Mouse (Mus musculus): Measurements from ENCODE around the gene Adar. TPM values are rescaled to one million over a fixed set of nuclear protein-coding genes. Genes with fewer than 3 reads are reported as not detected.

Gene Adar
- 12.5 TPM for polyA plus RNA-seq (2012; fragmentation: generic; extraction: Trizol)

DNA sequence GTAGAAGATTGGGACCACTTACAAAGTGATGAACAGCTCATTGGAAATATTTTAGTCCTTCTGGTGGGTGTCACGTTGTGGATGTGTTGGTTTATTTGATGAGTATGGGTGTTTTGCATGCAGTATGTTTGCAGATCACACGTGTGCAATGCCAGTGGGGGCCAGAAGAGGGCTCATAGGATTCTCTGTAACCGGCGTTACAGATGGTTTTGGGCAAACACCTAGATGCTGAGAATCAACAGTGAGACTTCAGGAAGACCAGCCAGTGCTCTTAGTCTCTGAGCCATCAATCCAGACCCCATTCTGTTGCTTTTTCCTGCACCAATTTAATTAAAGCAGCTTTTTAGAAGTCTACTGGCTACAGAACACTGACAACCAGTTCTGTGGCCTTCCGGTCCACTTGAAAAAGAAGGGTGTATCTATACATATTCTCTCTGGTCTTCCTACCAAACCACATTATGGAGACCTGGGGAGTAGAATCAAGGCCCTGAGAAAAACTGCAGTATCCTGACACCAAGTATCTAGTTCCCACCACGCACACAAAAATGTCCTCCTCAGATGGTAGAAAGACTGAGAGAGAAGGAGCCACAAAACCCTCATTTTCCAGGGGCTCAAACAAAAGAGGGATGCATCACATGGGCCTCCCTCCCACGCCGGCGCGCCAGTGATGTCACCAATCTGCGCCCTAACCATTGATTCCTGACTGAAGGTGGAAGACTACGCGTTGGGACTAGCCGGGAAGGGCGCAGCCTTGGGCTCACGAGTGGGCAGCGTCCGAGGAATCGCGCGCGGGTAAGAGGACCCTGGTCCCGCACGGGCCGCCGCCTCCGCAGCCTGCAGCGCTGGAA, at the start of gene Adar:
TSS of gene Adar (plus strand) at position 664 of the 848 bp plus-strand sequence.
- peak; percentile 73 for TF ChIP-seq SRF (IDR thresholded peaks at IDR 0.05; ENCODE audit: control insufficient read depth, insufficient read length, low read depth)
- TF ChIP-seq MYOD1 (IDR thresholded peaks at IDR 0.05; ENCODE audit: control insufficient read depth in 1 of 3, insufficient read length in 2 of 3, low read depth in 2 of 3) = no peak
- no peak for TF ChIP-seq TCF3 (IDR thresholded peaks at IDR 0.05; ENCODE audit: insufficient read length, low read depth)
- peak; percentile 91 for TF ChIP-seq USF1 (IDR thresholded peaks at IDR 0.05; ENCODE audit: low read depth)
- peak; percentile 80 for TF ChIP-seq POLR2AphosphoS2 (IDR thresholded peaks at IDR 0.05; ENCODE audit: insufficient read length, low read depth)
- peak; percentile 65 for TF ChIP-seq POLR2A (IDR thresholded peaks at IDR 0.05; ENCODE audit: insufficient read length, low read depth)
- H3K4me3 ChIP-seq = peak within 1 kb of the TSS; percentile 56
- H3ac ChIP-seq (ENCODE audit: control insufficient read depth, insufficient read length) = peak within 1 kb of the TSS; percentile 54
- H3K79me2 ChIP-seq (ENCODE audit: control insufficient read depth, insufficient read depth) = peaks cover 33% of the 10 kb centered on the region
- H3K27me3 ChIP-seq (ENCODE audit: control insufficient read depth, insufficient read depth, insufficient read length) = peaks cover 10% of the 10 kb centered on the region
- peak within 1 kb of the TSS; percentile 83 for H3K4me2 ChIP-seq (ENCODE audit: low read depth)
- no peaks in the 10 kb centered on the region for H3K36me3 ChIP-seq (ENCODE audit: control insufficient read depth, insufficient read depth)

GRCm38 (mm10) chr3:89667131-89667530, 47.7 kb upstream of the Adar start:
- Histone ChIP-seq H3K79me2 (ENCODE audit: control insufficient read depth, insufficient read depth) (no peaks in the 10 kb centered on the region), H3K36me3 (ENCODE audit: control insufficient read depth, insufficient read depth) (no peaks in the 10 kb centered on the region), H3K27me3 (ENCODE audit: control insufficient read depth, insufficient read depth, insufficient read length) (peaks cover 12% of the 10 kb centered on the region), H3K4me2 (ENCODE audit: low read depth) (no peak overlapping the region), H3ac (ENCODE audit: control insufficient read depth, insufficient read length) (no peak overlapping the region), H3K4me3 (no peak overlapping the region)
- TF ChIP-seq POLR2AphosphoS2 (IDR thresholded peaks at IDR 0.05; ENCODE audit: insufficient read length, low read depth) (no peak), CEBPB (IDR thresholded peaks at IDR 0.05; ENCODE audit: insufficient read depth, poor library complexity, severe bottlenecking) (no peak), TCF12 (IDR thresholded peaks at IDR 0.05; ENCODE audit: insufficient read depth, poor library complexity, severe bottlenecking) (no peak), E2F4 (IDR thresholded peaks at IDR 0.05; ENCODE audit: insufficient read depth) (no peak), REST (IDR thresholded peaks at IDR 0.05; ENCODE audit: insufficient read depth, insufficient read length) (no peak), MAX (IDR thresholded peaks at IDR 0.05; ENCODE audit: low read depth) (no peak), MYOG (IDR thresholded peaks at IDR 0.05; ENCODE audit: control insufficient read depth in 1 of 3, insufficient read depth in 1 of 3, insufficient read length in 2 of 3, low read depth in 2 of 3) (peak in 1 of 3 experiments; percentile 45), TCF3 (IDR thresholded peaks at IDR 0.05; ENCODE audit: insufficient read length, low read depth) (no peak), USF1 (IDR thresholded peaks at IDR 0.05; ENCODE audit: low read depth) (no peak), POLR2A (IDR thresholded peaks at IDR 0.05; ENCODE audit: insufficient read length, low read depth) (peak; percentile 33), MYOD1 (IDR thresholded peaks at IDR 0.05; ENCODE audit: control insufficient read depth in 1 of 3, insufficient read length in 2 of 3, low read depth in 2 of 3) (peak in 1 of 3 experiments; percentile 38), SRF (IDR thresholded peaks at IDR 0.05; ENCODE audit: control insufficient read depth, insufficient read length, low read depth) (no peak)

GRCm38 (mm10) chr3:89671334-89671733, 43.5 kb upstream of the Adar start:
- Histone ChIP-seq H3K79me2 (ENCODE audit: control insufficient read depth, insufficient read depth) (no peaks in the 10 kb centered on the region), H3K4me3 (no peak overlapping the region), H3K36me3 (ENCODE audit: control insufficient read depth, insufficient read depth) (no peaks in the 10 kb centered on the region), H3K4me2 (ENCODE audit: low read depth) (no peak overlapping the region), H3ac (ENCODE audit: control insufficient read depth, insufficient read length) (no peak overlapping the region), H3K27me3 (ENCODE audit: control insufficient read depth, insufficient read depth, insufficient read length) (peaks cover 41% of the 10 kb centered on the region)
- TF ChIP-seq TCF3 (IDR thresholded peaks at IDR 0.05; ENCODE audit: insufficient read length, low read depth) = no peak
- no peak for TF ChIP-seq MYOG (IDR thresholded peaks at IDR 0.05; ENCODE audit: control insufficient read depth in 1 of 3, insufficient read depth in 1 of 3, insufficient read length in 2 of 3, low read depth in 2 of 3)
- no peak for TF ChIP-seq REST (IDR thresholded peaks at IDR 0.05; ENCODE audit: insufficient read depth, insufficient read length)
- TF ChIP-seq SRF (IDR thresholded peaks at IDR 0.05; ENCODE audit: control insufficient read depth, insufficient read length, low read depth) = no peak
- no peak for TF ChIP-seq MAX (IDR thresholded peaks at IDR 0.05; ENCODE audit: low read depth)

DNA sequence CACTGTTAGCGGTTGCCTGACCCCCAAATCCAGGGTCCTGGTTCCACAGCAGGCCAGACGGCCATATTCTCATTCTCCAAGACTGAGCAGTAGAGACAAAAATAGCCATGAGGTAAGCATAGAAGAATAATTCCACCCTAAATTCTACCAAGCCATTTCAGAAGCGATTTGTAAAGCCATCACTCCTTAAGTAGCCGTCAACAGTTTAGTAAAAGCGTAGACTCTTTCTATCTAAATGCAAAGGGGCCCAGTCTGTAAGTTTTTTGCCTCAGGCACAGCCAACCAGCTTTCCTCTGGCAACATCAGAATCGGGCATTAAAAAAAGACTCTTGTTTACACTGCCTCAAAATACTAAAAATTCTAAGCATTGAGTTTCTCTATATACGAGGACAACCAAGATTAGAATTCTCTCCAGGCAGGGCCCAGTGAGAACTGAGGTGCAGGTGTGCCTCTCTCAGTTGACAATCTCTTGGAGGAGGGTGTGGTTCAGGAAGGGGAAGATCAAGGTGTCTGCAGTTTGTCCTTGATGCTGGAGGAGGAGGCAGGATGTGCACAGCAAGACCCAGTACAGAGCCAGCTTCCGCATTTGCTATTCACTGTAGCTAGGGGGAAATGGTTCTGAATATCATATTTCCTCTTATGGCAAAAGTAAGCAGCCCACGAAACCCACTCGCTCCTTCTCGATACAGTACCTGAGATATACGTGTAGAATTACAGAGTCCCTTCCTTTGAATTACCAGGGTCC, 42.1 kb upstream of the Adar start:
- peaks cover 45% of the 10 kb centered on the region for H3K27me3 ChIP-seq (ENCODE audit: control insufficient read depth, insufficient read depth, insufficient read length)
- TF ChIP-seq REST (IDR thresholded peaks at IDR 0.05; ENCODE audit: insufficient read depth, insufficient read length) = no peak
- TF ChIP-seq TCF12 (IDR thresholded peaks at IDR 0.05; ENCODE audit: insufficient read depth, poor library complexity, severe bottlenecking) = no peak
- no peak overlapping the region for H3K4me2 ChIP-seq (ENCODE audit: low read depth)
- no peaks in the 10 kb centered on the region for H3K36me3 ChIP-seq (ENCODE audit: control insufficient read depth, insufficient read depth)
- H3K79me2 ChIP-seq (ENCODE audit: control insufficient read depth, insufficient read depth) = no peaks in the 10 kb centered on the region
- no peak overlapping the region for H3ac ChIP-seq (ENCODE audit: control insufficient read depth, insufficient read length)
- H3K4me3 ChIP-seq = no peak overlapping the region

DNA sequence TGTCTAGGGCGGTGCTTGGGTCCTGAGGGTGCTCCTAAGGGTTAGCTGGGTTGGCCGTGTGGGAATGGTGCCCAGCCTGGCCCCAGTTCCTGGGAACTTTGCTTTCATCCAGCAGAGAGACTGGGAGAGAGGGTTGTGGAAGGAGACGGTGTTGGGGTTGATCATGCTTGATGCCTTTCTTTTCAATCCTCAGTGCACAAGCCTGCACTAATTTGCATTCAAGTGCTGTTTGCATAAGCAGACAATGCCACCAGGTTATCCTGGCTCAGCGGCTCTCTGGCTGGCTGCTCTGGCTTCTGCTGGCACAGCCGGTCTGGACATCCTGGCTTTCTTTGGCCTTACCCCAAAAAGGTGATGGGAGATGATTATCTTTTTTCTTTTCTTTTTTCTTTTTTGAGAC, 37.2 kb upstream of the Adar start:
- no peak for TF ChIP-seq E2F4 (IDR thresholded peaks at IDR 0.05; ENCODE audit: insufficient read depth)
- TF ChIP-seq CEBPB (IDR thresholded peaks at IDR 0.05; ENCODE audit: insufficient read depth, poor library complexity, severe bottlenecking) = no peak
- TF ChIP-seq TCF3 (IDR thresholded peaks at IDR 0.05; ENCODE audit: insufficient read length, low read depth) = no peak
- TF ChIP-seq MAX (IDR thresholded peaks at IDR 0.05; ENCODE audit: low read depth) = no peak
- TF ChIP-seq MYOG (IDR thresholded peaks at IDR 0.05; ENCODE audit: control insufficient read depth in 1 of 3, insufficient read depth in 1 of 3, insufficient read length in 2 of 3, low read depth in 2 of 3) = no peak
- no peak for TF ChIP-seq TCF12 (IDR thresholded peaks at IDR 0.05; ENCODE audit: insufficient read depth, poor library complexity, severe bottlenecking)
- no peak for TF ChIP-seq POLR2AphosphoS2 (IDR thresholded peaks at IDR 0.05; ENCODE audit: insufficient read length, low read depth)
- no peak for TF ChIP-seq USF1 (IDR thresholded peaks at IDR 0.05; ENCODE audit: low read depth)
- TF ChIP-seq SRF (IDR thresholded peaks at IDR 0.05; ENCODE audit: control insufficient read depth, insufficient read length, low read depth) = no peak
- no peak for TF ChIP-seq REST (IDR thresholded peaks at IDR 0.05; ENCODE audit: insufficient read depth, insufficient read length)
- TF ChIP-seq MYOD1 (IDR thresholded peaks at IDR 0.05; ENCODE audit: control insufficient read depth in 1 of 3, insufficient read length in 2 of 3, low read depth in 2 of 3) = no peak
- no peak for TF ChIP-seq POLR2A (IDR thresholded peaks at IDR 0.05; ENCODE audit: insufficient read length, low read depth)
- H3K36me3 ChIP-seq (ENCODE audit: control insufficient read depth, insufficient read depth) = no peaks in the 10 kb centered on the region
- H3K27me3 ChIP-seq (ENCODE audit: control insufficient read depth, insufficient read depth, insufficient read length) = peaks cover 57% of the 10 kb centered on the region
- no peak overlapping the region for H3K4me3 ChIP-seq
- H3ac ChIP-seq (ENCODE audit: control insufficient read depth, insufficient read length) = no peak overlapping the region
- H3K79me2 ChIP-seq (ENCODE audit: control insufficient read depth, insufficient read depth) = no peaks in the 10 kb centered on the region
- H3K4me2 ChIP-seq (ENCODE audit: low read depth) = no peak overlapping the region

Data from myocyte (in vitro differentiated cells).